Comparison of ENCODE assay signal across 7 mouse cellular contexts in genomic region chr7:101933300-101933699, GRCm38 (mm10). TPM values are rescaled to one million over a fixed set of nuclear protein-coding genes. Genes with fewer than 3 reads are reported as not detected.
DNase-seq lines count a peak whose midpoint lies in the region; ATAC-seq lines count a peak whose summit lies in the region.

No protein-coding gene starts in this region.

- peaks cover 2% of the 10 kb centered on the region; the same call in 1 of the 2 replicates for H3K36me3 ChIP-seq in neural tube, embryonic 11.5 days (ENCODE audit: control insufficient read depth, insufficient read depth, low read length)
- peaks cover 5% of the 10 kb centered on the region; the same call in 1 of the 2 replicates for H3K36me3 ChIP-seq in forebrain, embryonic 12.5 days (replicated peaks)
- H3K36me3 ChIP-seq in limb, embryonic 10.5 days: peaks cover 27% of the 10 kb centered on the region
- H3K36me3 ChIP-seq in midbrain, embryonic 13.5 days: no peaks in the 10 kb centered on the region

- WGBS in neural tube, embryonic 11.5 days: 10% methylated on average over 15 of the region's 15 CpGs
- 7% methylated on average over 15 of the region's 15 CpGs for WGBS in forebrain, embryonic 12.5 days
- 11% methylated on average over 15 of the region's 15 CpGs for WGBS in limb, embryonic 10.5 days
- WGBS in midbrain, embryonic 13.5 days: 9% methylated on average over 15 of the region's 15 CpGs

- H3K9ac ChIP-seq in neural tube, embryonic 11.5 days (ENCODE audit: low read length): peak overlapping the region; percentile 69
- peak overlapping the region; percentile 68 for H3K9ac ChIP-seq in forebrain, embryonic 12.5 days
- peak overlapping the region; percentile 80 for H3K9ac ChIP-seq in midbrain, embryonic 13.5 days (replicated peaks)

- H3K27me3 ChIP-seq in neural tube, embryonic 11.5 days (ENCODE audit: control insufficient read depth, insufficient read depth, low read length): no peaks in the 10 kb centered on the region
- H3K27me3 ChIP-seq in forebrain, embryonic 12.5 days: no peaks in the 10 kb centered on the region
- no peaks in the 10 kb centered on the region for H3K27me3 ChIP-seq in limb, embryonic 10.5 days (ENCODE audit: low read depth, poor library complexity, severe bottlenecking)
- no peaks in the 10 kb centered on the region for H3K27me3 ChIP-seq in midbrain, embryonic 13.5 days

- peaks cover 3% of the 10 kb centered on the region; the same call in 1 of the 2 replicates for H3K4me1 ChIP-seq in neural tube, embryonic 11.5 days (ENCODE audit: control insufficient read depth, insufficient read depth, low read length)
- H3K4me1 ChIP-seq in brown adipose tissue, adult 24 weeks (ENCODE audit: control insufficient read depth, insufficient read depth, insufficient read length, low read length): peaks cover 5% of the 10 kb centered on the region; the same call in 1 of the 2 replicates
- H3K4me1 ChIP-seq in forebrain, embryonic 12.5 days: peaks cover 23% of the 10 kb centered on the region
- H3K4me1 ChIP-seq in limb, embryonic 10.5 days: peaks cover 21% of the 10 kb centered on the region
- H3K4me1 ChIP-seq in midbrain, embryonic 13.5 days (replicated peaks): peaks cover 34% of the 10 kb centered on the region

- no peak for DNase-seq in neural tube, embryonic 11.5 days (ENCODE audit: low spot score)
- no peak for DNase-seq in neural tube, embryonic 10.5 days (ENCODE audit: extremely low spot score, low spot score)
- no peak for DNase-seq in limb, embryonic 10.5 days (ENCODE audit: low spot score)
- DNase-seq in adrenal gland, adult 2 months: no peak

- H3K27ac ChIP-seq in neural tube, embryonic 11.5 days (ENCODE audit: low read depth, low read length): 0 out of 2 replicates have a peak overlapping the region, but pooled peaks have one; percentile 27
- H3K27ac ChIP-seq in brown adipose tissue, adult 24 weeks (replicated peaks; ENCODE audit: low read depth, low read length): peak overlapping the region; percentile 80
- no peak overlapping the region for H3K27ac ChIP-seq in forebrain, embryonic 12.5 days
- H3K27ac ChIP-seq in limb, embryonic 10.5 days: peak overlapping the region; percentile 92
- peak overlapping the region; percentile 44 for H3K27ac ChIP-seq in midbrain, embryonic 13.5 days

- H3K4me2 ChIP-seq in neural tube, embryonic 11.5 days (ENCODE audit: low read depth): peak overlapping the region; percentile 80
- H3K4me2 ChIP-seq in forebrain, embryonic 12.5 days: peak overlapping the region; percentile 73
- H3K4me2 ChIP-seq in midbrain, embryonic 13.5 days (replicated peaks): peak overlapping the region; percentile 84

- H3K9me3 ChIP-seq in neural tube, embryonic 11.5 days (ENCODE audit: control insufficient read depth, low read length): no peaks in the 10 kb centered on the region
- H3K9me3 ChIP-seq in forebrain, embryonic 12.5 days: no peaks in the 10 kb centered on the region
- no peaks in the 10 kb centered on the region for H3K9me3 ChIP-seq in limb, embryonic 10.5 days (replicated peaks)
- no peaks in the 10 kb centered on the region for H3K9me3 ChIP-seq in midbrain, embryonic 13.5 days

- peak; percentile 48 for ATAC-seq in neural tube, embryonic 11.5 days (ENCODE audit: insufficient read depth, low FRiP score, low TSS enrichment)
- ATAC-seq in forebrain, embryonic 12.5 days (ENCODE audit: low FRiP score): peak; percentile 49
- peak; percentile 41 for ATAC-seq in midbrain, embryonic 13.5 days

- H3K4me3 ChIP-seq in neural tube, embryonic 11.5 days (ENCODE audit: low read depth, low read length): peak overlapping the region; percentile 90
- H3K4me3 ChIP-seq in brown adipose tissue, adult 24 weeks (ENCODE audit: insufficient read depth, low read depth, low read length): peak overlapping the region; percentile 85
- peak overlapping the region; percentile 90 for H3K4me3 ChIP-seq in forebrain, embryonic 12.5 days (replicated peaks)
- H3K4me3 ChIP-seq in limb, embryonic 10.5 days: peak overlapping the region; percentile 86
- H3K4me3 ChIP-seq in midbrain, embryonic 13.5 days (replicated peaks): peak overlapping the region; percentile 74

RNA-seq across cellular contexts. Expression of gene Lrrc51, which starts 0.4 kb away (rescaled TPM):
- polyA plus RNA-seq in neural tube, embryonic 11.5 days (2014; fragmentation: Nextera tagmentation; extraction: Ambion mirVana): 7.9 and 8.8 TPM in 2 replicates
- 9.6 and 25.0 TPM in 2 replicates for polyA plus RNA-seq in brown adipose tissue, adult 24 weeks (2012; ENCODE audit: insufficient read depth, insufficient read length, missing spikeins)
- 6.5 and 7.3 TPM in 2 replicates for polyA plus RNA-seq in forebrain, embryonic 12.5 days (2016; fragmentation: Nextera tagmentation; extraction: Ambion mirVana)
- 9.4 and 11.2 TPM in 2 replicates for polyA plus RNA-seq in limb, embryonic 10.5 days (2016; fragmentation: Nextera tagmentation; extraction: Ambion mirVana)
- 9.6 and 10.6 TPM in 2 replicates for polyA plus RNA-seq in midbrain, embryonic 13.5 days (2015; fragmentation: Nextera tagmentation; extraction: Ambion mirVana)
- total RNA-seq in adrenal gland, adult 2 months (2021): 10 to 100 TPM; 11.7 to 17.3 TPM
- 9.4 and 10.3 TPM in 2 replicates for polyA plus RNA-seq in adrenal gland, adult 2 months (2012; rRNA removed)

RNA-seq across cellular contexts. Expression of gene Numa1, which starts 0.6 kb away (rescaled TPM):
- 89.9 and 102 TPM in 2 replicates for polyA plus RNA-seq in neural tube, embryonic 11.5 days (2014; fragmentation: Nextera tagmentation; extraction: Ambion mirVana)
- polyA plus RNA-seq in brown adipose tissue, adult 24 weeks (2012; ENCODE audit: insufficient read depth, insufficient read length, missing spikeins): 55.8 and 74.0 TPM in 2 replicates
- polyA plus RNA-seq in forebrain, embryonic 12.5 days (2016; fragmentation: Nextera tagmentation; extraction: Ambion mirVana): 112 and 123 TPM in 2 replicates
- polyA plus RNA-seq in limb, embryonic 10.5 days (2016; fragmentation: Nextera tagmentation; extraction: Ambion mirVana): 108 and 130 TPM in 2 replicates
- polyA plus RNA-seq in midbrain, embryonic 13.5 days (2015; fragmentation: Nextera tagmentation; extraction: Ambion mirVana): 63.0 and 70.7 TPM in 2 replicates
- total RNA-seq in adrenal gland, adult 2 months (2021): 100 to 1,000 TPM; 167 to 176 TPM
- 89.3 and 96.6 TPM in 2 replicates for polyA plus RNA-seq in adrenal gland, adult 2 months (2012; rRNA removed)

RNA-seq across cellular contexts. Expression of gene Tomt, which starts 27.1 kb away (rescaled TPM):
- polyA plus RNA-seq in neural tube, embryonic 11.5 days (2014; fragmentation: Nextera tagmentation; extraction: Ambion mirVana): 0.53 and 1.0 TPM in 2 replicates
- not detected in 2 replicates for polyA plus RNA-seq in brown adipose tissue, adult 24 weeks (2012; ENCODE audit: insufficient read depth, insufficient read length, missing spikeins)
- 0.68 and 0.77 TPM in 2 replicates for polyA plus RNA-seq in forebrain, embryonic 12.5 days (2016; fragmentation: Nextera tagmentation; extraction: Ambion mirVana)
- 0.73 and 0.94 TPM in 2 replicates for polyA plus RNA-seq in limb, embryonic 10.5 days (2016; fragmentation: Nextera tagmentation; extraction: Ambion mirVana)
- 0.35 and 0.77 TPM in 2 replicates for polyA plus RNA-seq in midbrain, embryonic 13.5 days (2015; fragmentation: Nextera tagmentation; extraction: Ambion mirVana)
- not detected for total RNA-seq in adrenal gland, adult 2 months (2021)
- not detected in 2 replicates for polyA plus RNA-seq in adrenal gland, adult 2 months (2012; rRNA removed)

RNA-seq across cellular contexts. Expression of gene Lamtor1, which starts 27.6 kb away (rescaled TPM):
- 134 and 144 TPM in 2 replicates for polyA plus RNA-seq in neural tube, embryonic 11.5 days (2014; fragmentation: Nextera tagmentation; extraction: Ambion mirVana)
- 169 and 170 TPM in 2 replicates for polyA plus RNA-seq in brown adipose tissue, adult 24 weeks (2012; ENCODE audit: insufficient read depth, insufficient read length, missing spikeins)
- polyA plus RNA-seq in forebrain, embryonic 12.5 days (2016; fragmentation: Nextera tagmentation; extraction: Ambion mirVana): 129 and 134 TPM in 2 replicates
- polyA plus RNA-seq in limb, embryonic 10.5 days (2016; fragmentation: Nextera tagmentation; extraction: Ambion mirVana): 180 and 181 TPM in 2 replicates
- 146 and 158 TPM in 2 replicates for polyA plus RNA-seq in midbrain, embryonic 13.5 days (2015; fragmentation: Nextera tagmentation; extraction: Ambion mirVana)
- 100 to 1,000 TPM; 106 to 131 TPM for total RNA-seq in adrenal gland, adult 2 months (2021)
- 298 TPM in 2 replicates for polyA plus RNA-seq in adrenal gland, adult 2 months (2012; rRNA removed)
